Mouse (Mus musculus) G1E (cell line): Measurements from ENCODE around the gene Ccdc93. TPM values are rescaled to one million over a fixed set of nuclear protein-coding genes. Genes with fewer than 3 reads are reported as not detected.
A peak's percentile ranks its signal among the peaks of the same experiment; 100 is the strongest.

ENCODE experiments used
- ATAC-seq: 2 replicates; pipeline ENCODE4 v1.8.0; 2016; ENCODE audit warnings: mild to moderate bottlenecking; ENCODE audit not compliant: insufficient number of reproducible peaks, poor library complexity, low FRiP score, severe bottlenecking; ENCODE audit errors: extremely low read depth
- DNase-seq: peaks from one replicate; pipeline ENCODE4 v3.0.0; 2012; ENCODE audit warnings: low spot score
- H3K27me3 ChIP-seq: 2 replicates; pipeline ENCODE4 v1.6.1; 2012; ENCODE audit warnings: mild to moderate bottlenecking, low read length, inconsistent platforms; ENCODE audit not compliant: insufficient read depth
- H3K36me3 ChIP-seq: replicated peaks from 2 replicates; pipeline ENCODE3; 2012; ENCODE audit warnings: mild to moderate bottlenecking, inconsistent platforms
- H3K4me1 ChIP-seq: 2 replicates; pipeline ENCODE4 v1.6.1; 2012; ENCODE audit warnings: low read depth, low read length, inconsistent platforms, mixed read lengths; ENCODE audit not compliant: insufficient read depth
- H3K4me3 ChIP-seq: 2 replicates; pipeline ENCODE4 v1.5.1; 2012; ENCODE audit warnings: low read depth, mild to moderate bottlenecking, inconsistent platforms, low read length, moderate library complexity, mixed read lengths
- H3K9me3 ChIP-seq: replicated peaks from 2 replicates; pipeline ENCODE4 v1.6.1; 2012; ENCODE audit warnings: inconsistent platforms
- CTCF ChIP-seq: IDR thresholded peaks from 2 replicates; pipeline ENCODE4 v1.5.1; 2012; ENCODE audit warnings: low read depth, low read length, inconsistent platforms, mixed read lengths
- GATA1 ChIP-seq: IDR thresholded peaks from 2 replicates; pipeline ENCODE4 v1.6.1; 2012; ENCODE audit warnings: borderline replicate concordance, low read length, inconsistent platforms, mixed read lengths
- GATA2 ChIP-seq: IDR thresholded peaks from 2 replicates; pipeline ENCODE4 v1.6.1; 2012; ENCODE audit warnings: low read depth, low read length, inconsistent platforms, borderline replicate concordance
- POLR2AphosphoS5 ChIP-seq: IDR thresholded peaks from 2 replicates; pipeline ENCODE4 v1.6.1; 2012; ENCODE audit warnings: low read depth, low read length, inconsistent platforms; ENCODE audit not compliant: insufficient replicate concordance
- TAL1 ChIP-seq: conservative IDR thresholded peaks from 2 replicates; pipeline ENCODE4 v1.6.1; 2012; ENCODE audit warnings: low read depth, low read length, inconsistent platforms, mixed read lengths
- polyA plus RNA-seq: library from polyadenylated mRNA; stranded (reverse); fragments of >175 nt; gene quantifications from 2 replicates; pipeline ENCODE4 v1.2.3, GENCODE M21; 2012
- total RNA-seq, 2 experiments: library from RNA; stranded (forward) in 1 of 2; stranded (reverse) in 1 of 2; fragments of 200-1000 nt in 1 of 2; fragments of >200 nt in 1 of 2; fragmentation: Nextera tagmentation in 1 of 2; gene quantifications; 2 replicates each; pipeline ENCODE4 v1.2.3; 2014 to 2017

The Ccdc93 gene
- total and polyA plus RNA-seq, 3 experiments: 6.4 to 44.7 (median 32.7) TPM

DNA sequence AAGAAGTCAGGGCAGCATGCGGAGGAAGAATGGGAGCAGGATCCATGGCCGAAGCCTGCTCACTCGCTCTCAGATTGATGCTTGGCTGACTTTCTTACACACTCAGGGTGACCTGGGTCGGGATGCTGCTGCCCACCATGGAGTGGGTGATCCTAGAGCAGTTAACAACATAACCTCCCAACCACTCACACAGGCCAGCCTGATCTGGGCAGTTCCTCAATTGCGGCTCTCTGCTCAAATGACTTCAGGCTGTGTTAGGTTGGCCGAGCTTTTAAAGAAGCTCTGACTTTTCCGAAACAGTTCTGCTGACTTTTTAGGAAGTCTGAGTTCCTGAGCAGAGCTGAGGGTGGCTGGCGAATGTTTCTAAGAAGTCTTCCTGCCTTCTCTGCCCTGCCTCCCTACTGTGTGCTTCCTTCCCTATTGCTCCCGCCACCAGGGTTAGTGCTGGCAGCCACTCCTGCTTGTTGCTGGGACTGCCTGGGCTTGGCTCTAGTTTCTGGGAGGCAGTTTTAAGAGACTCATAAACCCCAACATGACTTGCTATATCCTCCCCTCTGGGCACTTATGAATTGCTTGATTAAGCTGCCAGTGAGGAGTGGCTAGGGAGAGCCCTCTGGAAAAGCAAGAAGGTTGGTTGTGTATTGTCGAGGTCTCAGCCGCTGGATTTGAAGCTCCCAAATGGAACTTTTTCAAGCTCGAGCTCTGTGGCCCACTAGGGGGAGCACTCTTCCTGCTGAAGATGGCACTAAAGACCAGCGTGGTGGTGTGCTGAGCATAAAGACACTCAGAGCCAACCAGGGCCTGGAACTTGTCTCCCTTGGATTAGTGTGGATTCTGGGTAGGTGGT lies 9.9 kb downstream of the Ccdc93 start:
- H3K9me3 ChIP-seq: no peaks in the 10 kb centered on the region
- peak; percentile 60 for TF ChIP-seq CTCF
- TF ChIP-seq POLR2AphosphoS5: no peak
- no peak for TF ChIP-seq TAL1
- TF ChIP-seq GATA1: no peak
- TF ChIP-seq GATA2: no peak
- H3K4me1 ChIP-seq: no peaks in the 10 kb centered on the region
- ATAC-seq (peak; percentile 43; the same call in 1 of the 2 replicates), DNase-seq (peak; percentile 37)
- no peaks in the 10 kb centered on the region for H3K27me3 ChIP-seq
- H3K36me3 ChIP-seq: peaks cover 97% of the 10 kb centered on the region
- H3K4me3 ChIP-seq: no peak overlapping the region

DNA sequence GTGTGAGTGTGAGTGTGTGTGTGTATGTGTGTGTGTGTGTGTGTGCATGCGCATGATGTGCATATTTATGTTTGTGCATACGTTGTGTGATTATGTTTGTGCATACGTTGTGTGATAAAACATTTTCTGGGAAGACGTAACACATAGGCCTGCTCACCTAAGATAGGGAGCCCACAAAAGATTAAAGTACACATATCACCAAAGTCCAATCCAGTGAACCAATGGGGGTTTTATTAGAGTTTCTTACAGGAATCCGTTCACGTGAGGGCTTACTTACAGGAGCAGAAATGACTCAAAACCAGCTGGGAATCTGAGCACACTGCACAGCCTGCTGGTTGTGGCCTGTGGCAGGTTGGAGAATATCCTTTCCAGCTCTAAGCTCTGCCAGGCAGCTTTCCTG lies 13.3 kb downstream of the Ccdc93 start:
- H3K36me3 ChIP-seq: peaks cover 100% of the 10 kb centered on the region
- no peak for ATAC-seq

DNA sequence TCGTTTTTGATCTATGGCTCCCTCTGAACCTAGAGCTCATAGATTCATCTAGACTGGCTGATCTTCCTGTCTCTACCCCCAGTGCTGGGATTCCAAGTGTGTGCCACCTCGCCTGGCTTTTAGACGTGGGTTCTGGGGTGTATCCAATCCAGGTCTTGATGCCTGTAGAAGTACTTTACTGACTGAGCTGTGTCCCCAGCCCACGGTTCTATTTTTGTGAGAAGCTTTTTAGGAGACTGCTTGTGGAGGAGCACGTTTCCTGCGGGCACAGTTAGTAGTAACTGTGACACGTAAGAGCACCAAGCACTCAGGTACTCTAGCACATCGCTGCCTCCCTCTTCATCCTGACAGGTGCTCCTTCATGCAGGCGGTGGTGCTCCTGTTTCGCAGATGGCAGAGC lies 16.4 kb downstream of the Ccdc93 start:
- no peak for TF ChIP-seq GATA1
- TF ChIP-seq POLR2AphosphoS5: no peak
- no peak for TF ChIP-seq GATA2
- TF ChIP-seq CTCF: no peak
- no peak for TF ChIP-seq TAL1
- no peaks in the 10 kb centered on the region for H3K27me3 ChIP-seq
- ATAC-seq (no peak), DNase-seq (no peak)
- H3K36me3 ChIP-seq: peaks cover 100% of the 10 kb centered on the region
- H3K4me1 ChIP-seq: no peaks in the 10 kb centered on the region
- H3K9me3 ChIP-seq: no peaks in the 10 kb centered on the region
- no peak overlapping the region for H3K4me3 ChIP-seq

More for the DNA sequence above, 13.3 kb downstream of the Ccdc93 start:
- no peaks in the 10 kb centered on the region for H3K4me1 ChIP-seq
- TF ChIP-seq GATA1 (no peak), CTCF (no peak), TAL1 (no peak)
- DNase-seq: no peak
- no peak overlapping the region for H3K4me3 ChIP-seq
- H3K27me3 ChIP-seq: no peaks in the 10 kb centered on the region
- H3K9me3 ChIP-seq: no peaks in the 10 kb centered on the region

DNA sequence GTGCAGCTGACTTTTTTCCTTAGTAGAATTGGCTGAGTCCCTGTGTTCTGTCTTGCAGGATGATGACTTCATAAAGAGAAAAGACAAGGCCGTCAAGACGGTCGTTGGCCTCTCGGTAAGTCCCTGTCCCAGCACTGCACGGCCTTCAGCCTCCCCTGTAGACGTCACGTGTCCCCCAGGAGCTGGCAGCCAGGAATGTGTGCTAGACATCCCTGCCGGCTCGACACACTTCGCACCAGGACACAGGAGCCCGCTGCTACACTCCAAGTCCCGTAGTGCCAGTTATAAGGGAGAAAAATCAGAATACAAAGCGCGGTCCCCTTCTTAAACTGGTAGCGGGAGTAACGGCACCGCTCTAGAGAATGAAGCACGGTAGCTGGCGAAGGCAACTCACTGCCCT lies 17.3 kb downstream of the Ccdc93 start:
- DNase-seq: no peak
- Histone ChIP-seq H3K36me3 (peaks cover 100% of the 10 kb centered on the region), H3K4me1 (no peaks in the 10 kb centered on the region)

DNA sequence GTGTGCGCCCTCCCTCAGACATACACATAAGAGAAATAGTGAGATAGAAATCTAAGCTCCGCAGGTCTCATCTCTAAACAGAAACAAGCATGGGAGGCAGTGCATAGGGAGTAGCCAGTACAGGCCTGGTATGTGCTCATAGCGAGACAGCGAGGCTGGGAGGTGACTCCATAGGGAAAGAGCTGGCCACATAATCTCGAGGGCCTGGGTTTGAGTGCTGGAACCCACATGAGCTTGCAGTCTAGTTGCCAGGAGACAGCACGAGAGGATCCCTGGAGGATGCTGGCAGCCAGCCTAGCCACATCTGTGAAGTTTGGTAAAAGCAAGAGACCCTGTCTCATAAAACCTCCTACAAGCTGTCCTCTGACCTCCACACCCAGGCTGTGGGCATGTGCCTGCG lies 20.2 kb downstream of the Ccdc93 start:
- TF ChIP-seq GATA2: no peak
- TF ChIP-seq GATA1: no peak
- no peak for TF ChIP-seq CTCF
- no peak for TF ChIP-seq POLR2AphosphoS5
- TF ChIP-seq TAL1: no peak
- Histone ChIP-seq H3K36me3 (peaks cover 96% of the 10 kb centered on the region), H3K4me3 (no peak overlapping the region), H3K27me3 (no peaks in the 10 kb centered on the region), H3K9me3 (no peaks in the 10 kb centered on the region), H3K4me1 (no peaks in the 10 kb centered on the region)
- DNase-seq (no peak), ATAC-seq (no peak)

More for the DNA sequence above, 17.3 kb downstream of the Ccdc93 start:
- Histone ChIP-seq H3K4me3 (no peak overlapping the region), H3K27me3 (no peaks in the 10 kb centered on the region), H3K9me3 (no peaks in the 10 kb centered on the region)
- no peak for ATAC-seq
- TF ChIP-seq CTCF (no peak), POLR2AphosphoS5 (no peak), GATA1 (no peak), GATA2 (no peak), TAL1 (no peak)

DNA sequence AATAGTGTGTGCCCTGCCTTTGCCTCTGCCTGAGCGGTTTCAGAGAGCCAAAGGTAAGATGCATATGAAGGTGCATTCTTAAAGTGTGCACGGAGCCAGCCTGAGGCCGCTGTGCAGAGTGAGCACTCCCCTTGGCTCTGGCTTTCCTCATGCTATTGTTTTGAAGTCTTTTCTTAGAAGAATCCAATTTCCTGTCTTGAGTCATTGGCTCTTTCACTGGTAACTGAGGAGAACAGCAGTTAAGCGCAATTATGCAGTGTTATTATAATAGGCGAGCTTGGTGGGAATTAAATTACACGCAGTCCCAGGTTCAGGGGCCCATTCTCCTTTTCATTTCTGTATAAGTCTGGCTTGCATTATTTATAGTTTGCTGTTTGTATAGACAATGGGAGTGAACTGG lies 21.6 kb downstream of the Ccdc93 start:
- peaks cover 93% of the 10 kb centered on the region for H3K36me3 ChIP-seq
- TF ChIP-seq POLR2AphosphoS5 (no peak), CTCF (no peak), TAL1 (no peak), GATA2 (no peak), GATA1 (no peak)
- ATAC-seq (no peak), DNase-seq (no peak)
- H3K4me3 ChIP-seq: no peak overlapping the region
- no peaks in the 10 kb centered on the region for H3K27me3 ChIP-seq
- no peaks in the 10 kb centered on the region for H3K4me1 ChIP-seq
- H3K9me3 ChIP-seq: no peaks in the 10 kb centered on the region
